Mouse (Mus musculus): ENCODE results near the gene Gys1. TPM values are rescaled to one million over a fixed set of nuclear protein-coding genes. Genes with fewer than 3 reads are reported as not detected.
"Not testable (repeated sequence)": the region's sequence is repeated elsewhere in the genome, so short reads cannot be mapped to it uniquely, and the experiment has no call there.

Gys1 gene
- polyA plus RNA-seq (2015; fragmentation: Nextera tagmentation; extraction: Ambion mirVana) = 21.7 and 24.0 TPM in 2 replicates

- Histone ChIP-seq H3K4me1 (peaks cover 48% of the 10 kb centered on the region), H3K9ac (replicated peaks) (peak within 1 kb of the TSS; percentile 86), H3K4me3 (replicated peaks) (peak within 1 kb of the TSS; percentile 84), H3K9me3 (replicated peaks) (no peaks in the 10 kb centered on the region), H3K27me3 (replicated peaks) (no peaks in the 10 kb centered on the region), H3K4me2 (peak within 1 kb of the TSS; percentile 98), H3K27ac (replicated peaks) (peak within 1 kb of the TSS; percentile 89), H3K36me3 (peaks cover 24% of the 10 kb centered on the region; the same call in 1 of the 2 replicates)
- peak; percentile 97 for ATAC-seq (ENCODE audit: low FRiP score)
- WGBS = under 1% methylated on average over 45 of the region's 45 CpGs
These were observed at the start of gene Gys1 for GRCm38 (mm10) chr7:45434203-45435015. Gene Gys1 (plus strand): TSS chr7:45434844.

- 93% methylated on average over 3 of the region's 3 CpGs for WGBS
- Histone ChIP-seq H3K4me2 (no peak overlapping the region), H3K9ac (replicated peaks) (no peak overlapping the region), H3K27me3 (replicated peaks) (no peaks in the 10 kb centered on the region), H3K4me1 (0 out of 2 replicates have a peak, but pooled peaks cover 3% of the 10 kb centered on the region), H3K36me3 (peaks cover 97% of the 10 kb centered on the region), H3K27ac (replicated peaks) (no peak overlapping the region), H3K4me3 (replicated peaks) (no peak overlapping the region), H3K9me3 (replicated peaks) (no peaks in the 10 kb centered on the region)
- ATAC-seq (ENCODE audit: low FRiP score) = no peak
These were observed 48.6 kb upstream of the Gys1 start for GRCm38 (mm10) chr7:45386077-45386476.

GRCm38 (mm10) chr7:45395129-45395541 is 39.5 kb upstream of the Gys1 start:
- Histone ChIP-seq H3K27ac (replicated peaks) (peak overlapping the region; percentile 95), H3K36me3 (peaks cover 20% of the 10 kb centered on the region), H3K4me3 (replicated peaks) (peak overlapping the region; percentile 63), H3K4me1 (peaks cover 28% of the 10 kb centered on the region), H3K27me3 (replicated peaks) (no peaks in the 10 kb centered on the region), H3K9me3 (replicated peaks) (no peaks in the 10 kb centered on the region), H3K9ac (replicated peaks) (peak overlapping the region; percentile 78), H3K4me2 (peak overlapping the region; percentile 70)
- under 1% methylated on average over 15 of the region's 20 CpGs for WGBS
- peak; percentile 80 for ATAC-seq (ENCODE audit: low FRiP score)

- Histone ChIP-seq H3K4me2 (peak within 1 kb of the TSS; percentile 70), H3K36me3 (peaks cover 13% of the 10 kb centered on the region), H3K27me3 (replicated peaks) (no peaks in the 10 kb centered on the region), H3K9me3 (replicated peaks) (no peaks in the 10 kb centered on the region), H3K4me1 (peaks cover 28% of the 10 kb centered on the region), H3K4me3 (replicated peaks) (peak within 1 kb of the TSS; percentile 63), H3K9ac (replicated peaks) (peak within 1 kb of the TSS; percentile 78), H3K27ac (replicated peaks) (peak within 1 kb of the TSS; percentile 95)
- peak; percentile 97 for ATAC-seq (ENCODE audit: low FRiP score)
- under 1% methylated on average over 60 of the region's 60 CpGs for WGBS
These were observed 38.9 kb upstream of the Gys1 start, which contains the start of gene Snrnp70 for GRCm38 (mm10) chr7:45395578-45396336. Gene Snrnp70 (minus strand): TSS chr7:45395742.

GRCm38 (mm10) chr7:45396337-45396775 is 38.3 kb upstream of the Gys1 start:
- H3K27me3 ChIP-seq (replicated peaks); H3K36me3 ChIP-seq; H3K9me3 ChIP-seq (replicated peaks): not testable (repeated sequence)
- Histone ChIP-seq H3K4me2 (peak overlapping the region; percentile 68), H3K4me1 (peaks cover 28% of the 10 kb centered on the region), H3K9ac (replicated peaks) (peak overlapping the region; percentile 49), H3K27ac (replicated peaks) (peak overlapping the region; percentile 95), H3K4me3 (replicated peaks) (peak overlapping the region; percentile 63)
- WGBS = 3% methylated on average over 3 of the region's 3 CpGs
- ATAC-seq (ENCODE audit: low FRiP score) = peak; percentile 46

GRCm38 (mm10) chr7:45396787-45397186 is 37.9 kb upstream of the Gys1 start:
- WGBS = 73% methylated on average over 2 of the region's 2 CpGs
- Histone ChIP-seq H3K9ac (replicated peaks) (no peak overlapping the region), H3K4me2 (no peak overlapping the region), H3K36me3 (peaks cover 5% of the 10 kb centered on the region), H3K27me3 (replicated peaks) (no peaks in the 10 kb centered on the region), H3K4me3 (replicated peaks) (no peak overlapping the region), H3K9me3 (replicated peaks) (no peaks in the 10 kb centered on the region), H3K27ac (replicated peaks) (no peak overlapping the region), H3K4me1 (peaks cover 28% of the 10 kb centered on the region)
- no peak for ATAC-seq (ENCODE audit: low FRiP score)

GRCm38 (mm10) chr7:45401521-45402085 is 33.0 kb upstream of the Gys1 start:
- no peak overlapping the region for H3K27ac ChIP-seq (replicated peaks)
- ATAC-seq (ENCODE audit: low FRiP score) = no peak
- no peaks in the 10 kb centered on the region for H3K9me3 ChIP-seq (replicated peaks)
- no peak overlapping the region for H3K9ac ChIP-seq (replicated peaks)
- no peaks in the 10 kb centered on the region for H3K36me3 ChIP-seq
- peaks cover 19% of the 10 kb centered on the region for H3K27me3 ChIP-seq (replicated peaks)
- no peak overlapping the region for H3K4me3 ChIP-seq (replicated peaks)
- WGBS = 76% methylated on average over 10 of the region's 10 CpGs
- no peak overlapping the region for H3K4me2 ChIP-seq
- H3K4me1 ChIP-seq = peaks cover 15% of the 10 kb centered on the region

GRCm38 (mm10) chr7:45403532-45404261 is 30.9 kb upstream of the Gys1 start:
- Histone ChIP-seq H3K27ac (replicated peaks) (no peak overlapping the region), H3K27me3 (replicated peaks) (peaks cover 39% of the 10 kb centered on the region), H3K9me3 (replicated peaks) (no peaks in the 10 kb centered on the region), H3K4me3 (replicated peaks) (no peak overlapping the region), H3K4me2 (no peak overlapping the region), H3K4me1 (peaks cover 18% of the 10 kb centered on the region), H3K36me3 (no peaks in the 10 kb centered on the region), H3K9ac (replicated peaks) (no peak overlapping the region)
- no peak for ATAC-seq (ENCODE audit: low FRiP score)
- 50% methylated on average over 6 of the region's 6 CpGs for WGBS

GRCm38 (mm10) chr7:45405091-45406075 is 29.3 kb upstream of the Gys1 start, which contains the start of gene Kcna7:
Gene Kcna7 (plus strand): TSS chr7:45405653.
- Histone ChIP-seq H3K27ac (replicated peaks) (no peak within 1 kb of the TSS), H3K4me1 (peaks cover 18% of the 10 kb centered on the region), H3K9ac (replicated peaks) (0 out of 2 replicates have a peak within 1 kb of the TSS, but pooled peaks have one; percentile 10), H3K36me3 (no peaks in the 10 kb centered on the region), H3K4me2 (peak within 1 kb of the TSS; percentile 58), H3K27me3 (replicated peaks) (peaks cover 56% of the 10 kb centered on the region), H3K4me3 (replicated peaks) (peak within 1 kb of the TSS; percentile 37), H3K9me3 (replicated peaks) (no peaks in the 10 kb centered on the region)
- WGBS = 11% methylated on average over 28 of the region's 28 CpGs
- ATAC-seq (ENCODE audit: low FRiP score) = no peak

All from neural tube, embryonic 15.5 days (tissue).